16 mouse cellular contexts compared by ENCODE assay signal in the genomic region with DNA sequence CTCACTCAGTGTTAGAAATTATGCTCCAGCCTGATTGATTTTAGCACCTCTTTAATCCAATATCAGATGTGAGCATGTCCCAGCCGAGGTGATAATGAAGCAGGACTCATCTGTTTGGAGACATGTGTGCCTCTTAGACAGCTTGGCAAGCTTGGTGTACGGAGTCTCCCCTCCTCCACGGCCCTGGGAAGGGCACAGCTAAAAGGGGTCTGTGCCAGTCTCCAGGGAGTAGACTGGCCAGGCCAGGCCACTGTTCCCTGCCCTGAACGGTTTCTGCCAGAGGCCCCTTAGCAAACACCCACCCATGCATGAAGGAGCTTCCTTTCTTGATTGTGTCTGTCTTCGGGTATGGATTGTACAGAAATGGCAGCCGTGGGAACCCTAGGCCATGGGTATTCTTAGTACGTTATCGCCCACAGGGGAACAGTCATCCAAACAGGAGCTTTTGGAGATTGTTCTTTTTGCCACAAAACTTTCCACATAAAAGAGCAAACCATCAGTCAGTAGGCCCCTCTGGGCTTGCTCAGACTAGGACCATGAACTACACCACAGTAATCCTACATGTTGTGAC.
A peak's percentile ranks its signal among the peaks of the same experiment; 100 is the strongest.
DNase-seq lines count a peak whose midpoint lies in the region; ATAC-seq and TF ChIP-seq lines count a peak whose summit lies in the region.
"Had no signal": no experiment of that assay in that cellular context is flagged by ENCODE, and none has a peak within 500 bp of the region (broad histone marks: within the 10 kb centered on the region; RNA-seq: fewer than 3 reads in every experiment).

No protein-coding gene starts in this region.

- ATAC-seq in frontal cortex, adult (ENCODE audit: low TSS enrichment): peak; percentile 56
- 0 out of 2 replicates have a peak, but pooled peaks have one; percentile 43 for ATAC-seq in midbrain, embryonic 11.5 days (ENCODE audit: low FRiP score)
- no peak for ATAC-seq in midbrain, embryonic 14.5 days (ENCODE audit: low FRiP score, low TSS enrichment)
- ATAC-seq in forebrain, embryonic 13.5 days: peak; percentile 79
- no peak for ATAC-seq in lung, postnatal 0 days
- ATAC-seq: intestine, embryonic 16.5 days had no signal

- no peaks in the 10 kb centered on the region for H3K36me3 ChIP-seq in midbrain, embryonic 11.5 days (ENCODE audit: control insufficient read depth, insufficient read depth, low read length)
- H3K36me3 ChIP-seq in midbrain, embryonic 14.5 days (ENCODE audit: control insufficient read depth, insufficient read depth, low read length): peaks cover 8% of the 10 kb centered on the region; the same call in 1 of the 2 replicates
- H3K36me3 ChIP-seq in forebrain, embryonic 13.5 days (ENCODE audit: poor library complexity, severe bottlenecking): peaks cover 33% of the 10 kb centered on the region
- no peaks in the 10 kb centered on the region for H3K36me3 ChIP-seq in lung, postnatal 0 days (ENCODE audit: insufficient read depth, low read length)
- H3K36me3 ChIP-seq: liver, embryonic 15.5 days had no signal

- no peak overlapping the region for H3K9ac ChIP-seq in midbrain, embryonic 11.5 days (ENCODE audit: low read length)
- no peak overlapping the region for H3K9ac ChIP-seq in midbrain, embryonic 14.5 days (replicated peaks; ENCODE audit: low read length)
- H3K9ac ChIP-seq in forebrain, embryonic 13.5 days: no peak overlapping the region
- H3K9ac ChIP-seq in lung, postnatal 0 days (replicated peaks; ENCODE audit: low read depth): no peak overlapping the region
- H3K9ac ChIP-seq: liver, embryonic 15.5 days had no signal

- no peak overlapping the region for H3K27ac ChIP-seq in midbrain, embryonic 11.5 days (ENCODE audit: low read depth, low read length)
- H3K27ac ChIP-seq in midbrain, embryonic 14.5 days (replicated peaks; ENCODE audit: low read depth, low read length): no peak overlapping the region
- peak overlapping the region; percentile 76 for H3K27ac ChIP-seq in forebrain, embryonic 13.5 days
- no peak overlapping the region for H3K27ac ChIP-seq in lung, postnatal 0 days (ENCODE audit: low read length)
- H3K27ac ChIP-seq: embryonic facial prominence, embryonic 10.5 days; liver, embryonic 15.5 days; stomach, postnatal 0 days had no signal

- WGBS in midbrain, embryonic 11.5 days: 74% methylated on average over 8 of the region's 8 CpGs
- 71% methylated on average over 8 of the region's 8 CpGs for WGBS in midbrain, embryonic 14.5 days
- 78% methylated on average over 8 of the region's 8 CpGs for WGBS in forebrain, embryonic 13.5 days
- 85% methylated on average over 8 of the region's 8 CpGs for WGBS in lung, postnatal 0 days

- no peak for TF ChIP-seq EP300 in lung, postnatal 0 days (IDR thresholded peaks at IDR 0.05)

- intact Hi-C loops in left cerebral cortex, postnatal 4 days (cut with DNase I): no loop called here

- no peaks in the 10 kb centered on the region for H3K9me3 ChIP-seq in midbrain, embryonic 11.5 days (ENCODE audit: control insufficient read depth, low read length)
- no peaks in the 10 kb centered on the region for H3K9me3 ChIP-seq in midbrain, embryonic 14.5 days (ENCODE audit: control insufficient read depth, low read length)
- no peaks in the 10 kb centered on the region for H3K9me3 ChIP-seq in forebrain, embryonic 13.5 days (replicated peaks)
- no peaks in the 10 kb centered on the region for H3K9me3 ChIP-seq in lung, postnatal 0 days (ENCODE audit: low read length)
- H3K9me3 ChIP-seq: embryonic facial prominence, embryonic 10.5 days; liver, embryonic 15.5 days had no signal

- no peak overlapping the region for H3K4me3 ChIP-seq in midbrain, embryonic 11.5 days (ENCODE audit: low read depth, low read length)
- no peak overlapping the region for H3K4me3 ChIP-seq in midbrain, embryonic 14.5 days (replicated peaks; ENCODE audit: low read depth, low read length)
- H3K4me3 ChIP-seq in forebrain, embryonic 13.5 days: no peak overlapping the region
- H3K4me3 ChIP-seq in lung, postnatal 0 days (ENCODE audit: low read depth, low read length): no peak overlapping the region
- H3K4me3 ChIP-seq: embryonic facial prominence, embryonic 10.5 days; liver, embryonic 15.5 days had no signal

- no peak overlapping the region for H3K4me2 ChIP-seq in midbrain, embryonic 11.5 days
- no peak overlapping the region for H3K4me2 ChIP-seq in midbrain, embryonic 14.5 days (ENCODE audit: low read length)
- H3K4me2 ChIP-seq in forebrain, embryonic 13.5 days: no peak overlapping the region
- H3K4me2 ChIP-seq in lung, postnatal 0 days (replicated peaks; ENCODE audit: low read depth, low read length): no peak overlapping the region
- H3K4me2 ChIP-seq: liver, embryonic 15.5 days had no signal

- no peaks in the 10 kb centered on the region for H3K27me3 ChIP-seq in midbrain, embryonic 11.5 days (ENCODE audit: control insufficient read depth, insufficient read depth, low read length)
- no peaks in the 10 kb centered on the region for H3K27me3 ChIP-seq in midbrain, embryonic 14.5 days (ENCODE audit: control insufficient read depth, insufficient read depth, low read length)
- H3K27me3 ChIP-seq in forebrain, embryonic 13.5 days: no peaks in the 10 kb centered on the region
- no peaks in the 10 kb centered on the region for H3K27me3 ChIP-seq in lung, postnatal 0 days (replicated peaks; ENCODE audit: insufficient read depth, low read length)
- H3K27me3 ChIP-seq: liver, embryonic 15.5 days had no signal

- no peak for TF ChIP-seq CTCF in lung, postnatal 0 days (IDR thresholded peaks at IDR 0.05)

- no peak for DNase-seq in frontal cortex, postnatal 10 days (ENCODE audit: low spot score in 2 of 2)
- no peak for DNase-seq in midbrain, embryonic 11.5 days (ENCODE audit: low spot score, missing footprints)
- no peak for DNase-seq in midbrain, embryonic 14.5 days
- peak; percentile 33 for DNase-seq in left cerebral cortex, postnatal 4 days
- no peak for DNase-seq in spleen, postnatal 36 days (ENCODE audit: low spot score in 2 of 2)
- DNase-seq in lung, postnatal 0 days (ENCODE audit: low spot score): no peak
- DNase-seq: cerebellum, postnatal 14 days; gastrocnemius, postnatal 14 days; kidney, postnatal 36 days; thymus, postnatal 36 days had no signal

- peaks cover 7% of the 10 kb centered on the region for H3K4me1 ChIP-seq in midbrain, embryonic 11.5 days (ENCODE audit: control insufficient read depth, insufficient read depth, low read length)
- H3K4me1 ChIP-seq in midbrain, embryonic 14.5 days (ENCODE audit: control insufficient read depth, insufficient read depth, low read length): peaks cover 20% of the 10 kb centered on the region; the same call in 1 of the 2 replicates
- H3K4me1 ChIP-seq in forebrain, embryonic 13.5 days: peaks cover 32% of the 10 kb centered on the region
- no peaks in the 10 kb centered on the region for H3K4me1 ChIP-seq in lung, postnatal 0 days (ENCODE audit: insufficient read depth, low read depth, low read length)
- H3K4me1 ChIP-seq: liver, embryonic 15.5 days had no signal

Comparison
In these comparisons a context has a peak if more than half of its experiments do, and no peak if none do; other contexts are left out.
1. ATAC-seq: peak in frontal cortex, adult (single experiment), midbrain, embryonic 11.5 days (single experiment) and forebrain, embryonic 13.5 days (single experiment); none in midbrain, embryonic 14.5 days (single experiment) and lung, postnatal 0 days (single experiment).